Mouse (Mus musculus) hindbrain, embryonic 12.5 days (tissue): ENCODE measurements around the gene Slc8a1. TPM values are rescaled to one million over a fixed set of nuclear protein-coding genes. Genes with fewer than 3 reads are reported as not detected.
A peak's percentile ranks its signal among the peaks of the same experiment; 100 is the strongest.

ENCODE experiments used
- ATAC-seq: fragments of 200-750 bp; cut with Nextera tagmentation; 2 replicates; pipeline ENCODE4 v1.8.0; 2017; ENCODE audit warnings: moderate TSS enrichment; ENCODE audit not compliant: low FRiP score
- H3K27ac ChIP-seq: fragments of 300-500 bp; sonication (generic); 2 replicates; pipeline ENCODE4 v1.5.1; 2016; ENCODE audit warnings: mild to moderate bottlenecking
- H3K27me3 ChIP-seq: fragments of 300-500 bp; sonication (generic); 2 replicates; pipeline ENCODE4 v1.6.1; 2016; ENCODE audit warnings: mild to moderate bottlenecking
- H3K36me3 ChIP-seq: fragments of 300-500 bp; sonication (generic); 2 replicates; pipeline ENCODE4 v1.6.1; 2016; ENCODE audit warnings: mild to moderate bottlenecking
- H3K4me1 ChIP-seq: fragments of 300-500 bp; sonication (generic); 2 replicates; pipeline ENCODE4 v1.6.1; 2016
- H3K4me2 ChIP-seq: fragments of 300-500 bp; sonication (generic); replicated peaks from 2 replicates; pipeline ENCODE4 v1.6.1; 2016; ENCODE audit warnings: mild to moderate bottlenecking
- H3K4me3 ChIP-seq: fragments of 300-500 bp; sonication (generic); 2 replicates; pipeline ENCODE4 v1.5.1; 2016; ENCODE audit warnings: mild to moderate bottlenecking
- H3K9ac ChIP-seq: fragments of 300-500 bp; sonication (generic); 2 replicates; pipeline ENCODE4 v1.6.1; 2016; ENCODE audit warnings: mild to moderate bottlenecking, moderate library complexity
- H3K9me3 ChIP-seq: fragments of 300-500 bp; sonication (generic); replicated peaks from 2 replicates; pipeline ENCODE4 v1.6.1; 2016; ENCODE audit warnings: mild to moderate bottlenecking
- WGBS: fragments of 180-500 bp; shearing (Covaris S2); methylation state at CpG from one replicate; pipeline ENCODE4 v1.1.7; 2016; 5-methylcytosine and 5-hydroxymethylcytosine counted together
- polyA plus RNA-seq: library from polyadenylated mRNA; unstranded; fragments of >200 nt; fragmentation: Nextera tagmentation; extraction: Ambion mirVana; gene quantifications from 2 replicates; pipeline ENCODE4 v1.2.1, GENCODE M21; 2016

Slc8a1 gene
- polyA plus RNA-seq, 1 experiment from 2014 or later: 9.0 TPM

GRCm38 (mm10) chr17:81668466-81668865 lies 69.7 kb downstream of the Slc8a1 start:
- Histone ChIP-seq H3K4me2 (peak overlapping the region; percentile 86), H3K36me3 (no peaks in the 10 kb centered on the region), H3K27me3 (peaks cover 18% of the 10 kb centered on the region), H3K9me3 (no peaks in the 10 kb centered on the region), H3K9ac (peak overlapping the region; percentile 85), H3K4me1 (peaks cover 20% of the 10 kb centered on the region), H3K4me3 (peak overlapping the region; percentile 71), H3K27ac (peak overlapping the region; percentile 95)
- WGBS: 9% methylated on average over 2 of the region's 2 CpGs
- ATAC-seq: no peak

GRCm38 (mm10) chr17:81667935-81668334 lies 70.2 kb downstream of the Slc8a1 start:
- peak overlapping the region; percentile 86 for H3K4me2 ChIP-seq
- peak overlapping the region; percentile 25; the same call in 1 of the 2 replicates for H3K9ac ChIP-seq
- H3K9me3 ChIP-seq: no peaks in the 10 kb centered on the region
- no peak for ATAC-seq
- H3K27me3 ChIP-seq: peaks cover 16% of the 10 kb centered on the region
- no peak overlapping the region for H3K27ac ChIP-seq
- WGBS: 65% methylated on average over 2 of the region's 2 CpGs
- H3K4me1 ChIP-seq: peaks cover 20% of the 10 kb centered on the region
- peak overlapping the region; percentile 71 for H3K4me3 ChIP-seq
- H3K36me3 ChIP-seq: no peaks in the 10 kb centered on the region

- ATAC-seq: no peak
- peaks cover 7% of the 10 kb centered on the region for H3K27me3 ChIP-seq
- H3K4me3 ChIP-seq: no peak overlapping the region
- WGBS: 41% methylated on average over 2 of the region's 2 CpGs
- no peak overlapping the region for H3K27ac ChIP-seq
- H3K9me3 ChIP-seq: no peaks in the 10 kb centered on the region
- H3K4me2 ChIP-seq: no peak overlapping the region
- no peak overlapping the region for H3K9ac ChIP-seq
- no peaks in the 10 kb centered on the region for H3K36me3 ChIP-seq
- H3K4me1 ChIP-seq: peaks cover 20% of the 10 kb centered on the region
Observed at GRCm38 (mm10) chr17:81666551-81666950, 71.6 kb downstream of the Slc8a1 start.

- no peak overlapping the region for H3K4me2 ChIP-seq
- no peak overlapping the region for H3K4me3 ChIP-seq
- no peaks in the 10 kb centered on the region for H3K27me3 ChIP-seq
- ATAC-seq: no peak
- no peak overlapping the region for H3K9ac ChIP-seq
- H3K9me3 ChIP-seq: no peaks in the 10 kb centered on the region
- H3K36me3 ChIP-seq: no peaks in the 10 kb centered on the region
- H3K27ac ChIP-seq: no peak overlapping the region
- WGBS: 92% methylated on average over 4 of the region's 4 CpGs
- peaks cover 17% of the 10 kb centered on the region for H3K4me1 ChIP-seq
Observed at GRCm38 (mm10) chr17:81664916-81665315, 73.3 kb downstream of the Slc8a1 start.

- H3K4me2 ChIP-seq: no peak overlapping the region
- H3K4me1 ChIP-seq: peaks cover 2% of the 10 kb centered on the region; the same call in 1 of the 2 replicates
- 92% methylated on average over 1 of the region's 1 CpGs for WGBS
- no peaks in the 10 kb centered on the region for H3K9me3 ChIP-seq
- no peak for ATAC-seq
- no peak overlapping the region for H3K4me3 ChIP-seq
- H3K9ac ChIP-seq: no peak overlapping the region
- H3K27ac ChIP-seq: no peak overlapping the region
- no peaks in the 10 kb centered on the region for H3K36me3 ChIP-seq
- H3K27me3 ChIP-seq: no peaks in the 10 kb centered on the region
Observed at GRCm38 (mm10) chr17:81657828-81658227, 80.3 kb downstream of the Slc8a1 start.

GRCm38 (mm10) chr17:81654548-81654947 lies 83.6 kb downstream of the Slc8a1 start:
- no peak for ATAC-seq
- H3K4me2 ChIP-seq: no peak overlapping the region
- H3K27ac ChIP-seq: no peak overlapping the region
- H3K9me3 ChIP-seq: no peaks in the 10 kb centered on the region
- peaks cover 2% of the 10 kb centered on the region; the same call in 1 of the 2 replicates for H3K4me1 ChIP-seq
- H3K9ac ChIP-seq: no peak overlapping the region
- H3K36me3 ChIP-seq: no peaks in the 10 kb centered on the region
- no peak overlapping the region for H3K4me3 ChIP-seq
- WGBS: 81% methylated on average over 2 of the region's 2 CpGs
- no peaks in the 10 kb centered on the region for H3K27me3 ChIP-seq

- Histone ChIP-seq H3K9me3 (no peaks in the 10 kb centered on the region), H3K4me1 (peaks cover 2% of the 10 kb centered on the region; the same call in 1 of the 2 replicates), H3K27ac (no peak overlapping the region), H3K36me3 (peaks cover 11% of the 10 kb centered on the region; the same call in 1 of the 2 replicates), H3K9ac (no peak overlapping the region), H3K4me3 (no peak overlapping the region), H3K4me2 (no peak overlapping the region), H3K27me3 (no peaks in the 10 kb centered on the region)
- WGBS: 66% methylated on average over 1 of the region's 1 CpGs
- ATAC-seq: no peak
Observed at GRCm38 (mm10) chr17:81652958-81653357, 85.2 kb downstream of the Slc8a1 start.

GRCm38 (mm10) chr17:81636822-81637221 lies 101.4 kb downstream of the Slc8a1 start:
- no peaks in the 10 kb centered on the region for H3K9me3 ChIP-seq
- WGBS: 84% methylated on average over 2 of the region's 2 CpGs
- no peaks in the 10 kb centered on the region for H3K36me3 ChIP-seq

GRCm38 (mm10) chr17:81630471-81630870 lies 107.7 kb downstream of the Slc8a1 start:
- no peak for ATAC-seq
- Histone ChIP-seq H3K4me3 (no peak overlapping the region), H3K27ac (no peak overlapping the region), H3K27me3 (no peaks in the 10 kb centered on the region), H3K4me2 (no peak overlapping the region), H3K4me1 (no peaks in the 10 kb centered on the region), H3K36me3 (no peaks in the 10 kb centered on the region), H3K9ac (no peak overlapping the region), H3K9me3 (no peaks in the 10 kb centered on the region)
- 75% methylated on average over 2 of the region's 2 CpGs for WGBS

More at GRCm38 (mm10) chr17:81636822-81637221, 101.4 kb downstream of the Slc8a1 start:
- H3K4me3 ChIP-seq: no peak overlapping the region
- H3K4me1 ChIP-seq: no peaks in the 10 kb centered on the region
- H3K4me2 ChIP-seq: no peak overlapping the region
- H3K9ac ChIP-seq: no peak overlapping the region
- H3K27me3 ChIP-seq: no peaks in the 10 kb centered on the region
- ATAC-seq: no peak
- H3K27ac ChIP-seq: no peak overlapping the region

- no peaks in the 10 kb centered on the region for H3K36me3 ChIP-seq
- WGBS: 57% methylated on average over 2 of the region's 2 CpGs
- H3K4me3 ChIP-seq: no peak overlapping the region
- H3K4me1 ChIP-seq: peaks cover 5% of the 10 kb centered on the region
- H3K27ac ChIP-seq: peak overlapping the region; percentile 48; the same call in 1 of the 2 replicates
- no peaks in the 10 kb centered on the region for H3K9me3 ChIP-seq
- peak; percentile 52; the same call in 1 of the 2 replicates for ATAC-seq
- no peak overlapping the region for H3K4me2 ChIP-seq
- no peaks in the 10 kb centered on the region for H3K27me3 ChIP-seq
- no peak overlapping the region for H3K9ac ChIP-seq
Observed at GRCm38 (mm10) chr17:81621188-81621644, 117.0 kb downstream of the Slc8a1 start.

GRCm38 (mm10) chr17:81618461-81618860 lies 119.7 kb downstream of the Slc8a1 start:
- WGBS: 89% methylated on average over 5 of the region's 5 CpGs
- Histone ChIP-seq H3K9ac (no peak overlapping the region), H3K36me3 (no peaks in the 10 kb centered on the region), H3K4me2 (no peak overlapping the region), H3K4me1 (peaks cover 5% of the 10 kb centered on the region), H3K27ac (no peak overlapping the region), H3K9me3 (no peaks in the 10 kb centered on the region), H3K27me3 (no peaks in the 10 kb centered on the region), H3K4me3 (no peak overlapping the region)
- ATAC-seq: no peak

GRCm38 (mm10) chr17:81616326-81616725 lies 121.9 kb downstream of the Slc8a1 start:
- 91% methylated on average over 4 of the region's 4 CpGs for WGBS
- no peak overlapping the region for H3K27ac ChIP-seq
- no peaks in the 10 kb centered on the region for H3K36me3 ChIP-seq
- H3K9ac ChIP-seq: no peak overlapping the region
- no peaks in the 10 kb centered on the region for H3K9me3 ChIP-seq
- H3K4me3 ChIP-seq: no peak overlapping the region
- ATAC-seq: no peak
- no peaks in the 10 kb centered on the region for H3K27me3 ChIP-seq
- H3K4me2 ChIP-seq: no peak overlapping the region
- peaks cover 4% of the 10 kb centered on the region for H3K4me1 ChIP-seq

- H3K9me3 ChIP-seq: no peaks in the 10 kb centered on the region
- H3K27me3 ChIP-seq: no peaks in the 10 kb centered on the region
- no peak overlapping the region for H3K27ac ChIP-seq
- 76% methylated on average over 8 of the region's 8 CpGs for WGBS
- no peak overlapping the region for H3K4me3 ChIP-seq
- no peaks in the 10 kb centered on the region for H3K4me1 ChIP-seq
- no peak for ATAC-seq
- H3K9ac ChIP-seq: no peak overlapping the region
- H3K36me3 ChIP-seq: no peaks in the 10 kb centered on the region
- no peak overlapping the region for H3K4me2 ChIP-seq
Observed at GRCm38 (mm10) chr17:81615391-81615790, 122.8 kb downstream of the Slc8a1 start.
